Mouse (Mus musculus) mature B cell (primary cell): Measurements from ENCODE around the gene Neu4.
"Not testable (repeated sequence)": the region's sequence is repeated elsewhere in the genome, so short reads cannot be mapped to it uniquely, and the experiment has no call there.

Source experiments
- in situ Hi-C: fragments of 300-500 bp; cut with MboI; formaldehyde crosslinking; loops from 2 replicates; pipeline ENCODE4 v1.14.3; 2019

Gene Neu4

DNA sequence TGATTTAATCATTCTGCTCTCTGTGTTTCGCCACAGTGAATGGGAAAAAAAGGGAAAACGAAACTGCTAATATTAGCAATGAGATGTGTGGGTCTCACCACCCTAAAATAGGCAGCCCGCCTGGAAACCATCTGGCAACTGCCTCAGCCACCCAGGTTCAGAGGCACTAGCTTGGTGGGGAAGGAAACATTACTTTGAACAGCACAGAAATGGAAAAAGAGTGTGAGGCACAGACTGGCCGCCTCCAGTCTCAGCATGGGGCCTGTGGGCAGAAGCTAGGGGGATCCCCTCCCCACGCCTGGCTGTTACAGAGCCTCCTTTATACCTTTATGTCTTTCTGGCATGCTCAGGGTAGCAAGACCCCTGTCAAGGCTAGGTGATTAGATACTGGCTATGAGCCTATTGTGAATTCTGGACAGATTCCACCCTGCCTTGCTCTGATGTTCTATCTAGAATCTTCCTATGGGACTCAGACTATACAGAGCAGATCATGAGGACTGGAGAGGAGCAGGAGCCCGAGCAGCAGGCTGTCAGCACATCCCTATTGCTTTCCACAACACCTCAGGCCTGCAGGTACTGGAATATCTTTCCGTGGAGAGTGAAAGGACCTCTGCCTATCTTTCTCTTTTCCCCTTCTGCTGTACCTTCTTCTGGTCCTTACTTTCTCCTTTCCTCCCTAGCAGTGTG lies 33.4 kb downstream of the Neu4 start:
- in situ Hi-C loops: no loop called here

DNA sequence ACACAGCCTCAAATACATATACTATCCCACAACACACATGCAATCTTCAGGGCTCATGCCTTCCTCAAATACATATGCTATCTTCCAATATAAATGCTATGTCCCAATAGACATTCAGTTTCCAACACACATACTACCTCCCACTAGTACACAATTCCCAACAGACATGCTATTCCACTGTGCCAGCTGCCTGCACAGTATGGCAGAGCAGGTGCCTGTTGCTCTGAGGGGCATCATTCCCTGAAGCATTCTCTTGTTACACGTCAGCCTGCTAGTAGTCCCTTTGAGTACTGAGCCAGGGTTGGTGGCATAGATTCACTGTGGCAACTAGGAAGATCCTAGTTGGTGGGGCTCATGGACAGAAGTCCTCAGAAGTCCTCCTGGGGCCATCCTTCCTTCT lies 34.2 kb downstream of the Neu4 start:
- in situ Hi-C loops: no loop called here

DNA sequence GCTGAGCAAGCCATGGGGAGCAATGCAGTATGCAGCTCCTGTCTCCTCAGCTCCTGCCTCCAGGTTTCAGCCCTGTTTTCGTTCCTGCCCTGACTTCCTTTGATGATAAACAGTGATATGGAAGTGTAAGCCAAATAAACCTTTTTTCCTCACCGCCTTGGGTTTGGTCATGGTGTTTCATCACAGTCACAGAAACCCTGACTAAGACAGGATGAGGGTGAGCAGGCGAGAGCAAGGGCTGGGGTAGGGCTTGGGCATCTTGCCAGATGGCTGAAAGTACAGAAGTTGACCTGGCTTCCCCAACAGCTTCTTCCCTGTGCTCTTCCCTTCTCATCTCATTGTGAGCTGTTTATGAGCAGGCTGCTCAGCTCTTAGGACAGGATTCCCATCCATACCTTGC lies 35.7 kb downstream of the Neu4 start:
- in situ Hi-C loops: no loop called here

DNA sequence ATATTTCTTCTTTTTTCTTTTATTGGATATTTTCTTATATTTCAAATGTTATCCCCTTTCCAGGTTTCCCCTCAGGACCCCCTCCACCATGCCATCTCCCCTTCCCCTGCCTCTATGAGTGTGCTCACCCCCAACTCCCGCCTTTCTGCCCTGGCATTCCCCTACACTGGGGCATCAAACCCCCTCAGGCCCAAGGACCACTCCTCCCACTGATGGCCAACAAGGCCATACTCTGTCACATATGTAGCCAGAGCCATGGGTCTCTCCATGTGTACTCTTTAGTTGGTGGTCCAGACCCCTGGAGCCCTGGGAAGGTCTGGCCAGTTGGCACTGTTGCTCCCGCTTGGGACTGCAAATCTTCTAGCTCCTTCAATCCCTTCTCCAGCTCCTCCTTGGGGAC lies 37.1 kb downstream of the Neu4 start:
- in situ Hi-C loops: no loop called here

DNA sequence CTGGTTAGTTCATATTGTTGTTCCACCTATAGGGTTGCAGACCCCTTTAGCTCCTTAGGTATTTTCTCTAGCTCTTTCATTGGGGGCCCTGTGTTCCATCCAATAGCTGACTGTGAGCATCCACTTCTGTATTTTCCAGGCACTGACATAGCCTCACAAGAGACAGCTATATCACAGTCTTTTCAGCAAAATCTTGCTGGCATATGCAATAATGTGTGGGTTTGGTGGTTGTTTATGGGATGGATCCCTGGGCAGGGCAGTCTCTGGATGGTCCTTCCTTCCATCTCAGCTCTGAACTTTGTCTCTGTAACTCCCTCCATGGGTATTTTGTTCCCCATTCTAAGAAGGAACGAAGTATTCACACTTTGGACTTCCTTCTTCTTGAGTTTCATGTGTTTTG lies 38.0 kb downstream of the Neu4 start:
- in situ Hi-C loops: not testable (repeated sequence)

DNA sequence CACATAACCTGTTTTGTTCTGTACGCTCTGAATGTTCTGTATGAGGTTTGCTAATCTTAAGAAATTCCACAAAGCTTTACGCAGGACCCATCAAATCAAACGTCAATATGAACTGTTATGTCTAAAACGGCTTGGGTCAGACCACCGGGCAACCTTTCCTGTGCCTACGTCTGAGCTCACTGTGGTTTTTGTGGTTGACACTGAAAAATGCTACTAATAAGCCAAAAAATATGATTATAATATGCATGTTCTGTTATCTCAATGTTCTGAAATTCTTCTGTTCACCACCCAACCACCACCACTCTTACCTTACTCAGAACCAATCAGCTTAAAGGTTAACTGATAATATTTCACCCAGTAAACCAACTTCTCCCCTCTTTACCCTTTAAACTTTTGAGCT lies 54.5 kb downstream of the Neu4 start:
- in situ Hi-C loops: no loop called here

DNA sequence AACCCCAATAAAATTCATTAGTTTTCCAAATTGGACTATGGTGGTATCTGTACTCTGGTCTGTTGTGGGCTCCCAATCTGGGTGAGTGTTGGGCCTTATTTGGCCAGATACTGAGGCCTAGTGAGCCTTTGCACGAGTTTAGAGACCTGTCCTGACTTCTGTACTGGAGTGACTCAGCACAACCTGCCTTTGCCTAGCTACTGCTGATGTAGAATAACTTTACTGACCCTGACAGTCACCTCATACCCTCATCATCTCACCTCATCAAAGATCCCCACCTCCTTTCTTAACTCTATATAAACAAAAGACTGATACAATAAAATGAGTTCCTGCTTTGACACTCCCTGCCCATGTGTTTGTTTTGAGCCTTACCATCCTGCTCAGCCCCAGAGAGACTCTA lies 56.5 kb downstream of the Neu4 start:
- in situ Hi-C loops: no loop called here
